Mouse (Mus musculus) WW6 (cell line): Measurements from ENCODE around the gene Adamtsl5.

Experiments used
- DNase-seq: peaks from one replicate; pipeline ENCODE4 v3.0.0-alpha.2; 2013; ENCODE audit warnings: low read depth, low spot score

Adamtsl5 gene

GRCm38 (mm10) chr10:80321014-80321669, 27.1 kb downstream of the Adamtsl5 start:
- no peak for DNase-seq

- DNase-seq: no peak
These were observed 27.9 kb downstream of the Adamtsl5 start, which contains the start of gene 2310011J03Rik for GRCm38 (mm10) chr10:80320340-80320760. Gene 2310011J03Rik, minus strand, starts transcription at chr10:80320537.

GRCm38 (mm10) chr10:80317011-80317410, 31.2 kb downstream of the Adamtsl5 start:
- DNase-seq: no peak

- no peak for DNase-seq
These were observed 31.8 kb downstream of the Adamtsl5 start for GRCm38 (mm10) chr10:80316359-80316781.

GRCm38 (mm10) chr10:80315315-80315714, 32.9 kb downstream of the Adamtsl5 start:
- no peak for DNase-seq

- DNase-seq: no peak
These were observed 33.7 kb downstream of the Adamtsl5 start for GRCm38 (mm10) chr10:80314494-80315001.

- no peak for DNase-seq
These were observed 34.5 kb downstream of the Adamtsl5 start for GRCm38 (mm10) chr10:80313627-80314201.

GRCm38 (mm10) chr10:80312586-80313504, 35.4 kb downstream of the Adamtsl5 start:
- DNase-seq: no peak

GRCm38 (mm10) chr10:80311560-80311959, 36.7 kb downstream of the Adamtsl5 start:
- no peak for DNase-seq

- peak; percentile 72 for DNase-seq
These were observed 43.4 kb downstream of the Adamtsl5 start for GRCm38 (mm10) chr10:80304862-80305261.

- no peak for DNase-seq
These were observed 43.8 kb downstream of the Adamtsl5 start for GRCm38 (mm10) chr10:80304458-80304857.

- DNase-seq: no peak
These were observed 45.7 kb downstream of the Adamtsl5 start for GRCm38 (mm10) chr10:80302471-80302881.

GRCm38 (mm10) chr10:80302082-80302355, 46.2 kb downstream of the Adamtsl5 start:
- no peak for DNase-seq

- no peak for DNase-seq
These were observed 46.7 kb downstream of the Adamtsl5 start for GRCm38 (mm10) chr10:80301256-80302081.

- DNase-seq: no peak
These were observed 47.5 kb downstream of the Adamtsl5 start for GRCm38 (mm10) chr10:80300672-80301181.

- DNase-seq: no peak
These were observed 48.4 kb downstream of the Adamtsl5 start for GRCm38 (mm10) chr10:80299824-80300223.

GRCm38 (mm10) chr10:80299301-80299700, 48.9 kb downstream of the Adamtsl5 start:
- DNase-seq: no peak

GRCm38 (mm10) chr10:80298571-80299281, 49.5 kb downstream of the Adamtsl5 start:
- no peak for DNase-seq

- no peak for DNase-seq
These were observed 50.6 kb downstream of the Adamtsl5 start for GRCm38 (mm10) chr10:80297526-80298133.

- no peak for DNase-seq
These were observed 51.4 kb downstream of the Adamtsl5 start for GRCm38 (mm10) chr10:80296824-80297223.
